Mouse (Mus musculus): ENCODE data around the gene Ldah.

DNA sequence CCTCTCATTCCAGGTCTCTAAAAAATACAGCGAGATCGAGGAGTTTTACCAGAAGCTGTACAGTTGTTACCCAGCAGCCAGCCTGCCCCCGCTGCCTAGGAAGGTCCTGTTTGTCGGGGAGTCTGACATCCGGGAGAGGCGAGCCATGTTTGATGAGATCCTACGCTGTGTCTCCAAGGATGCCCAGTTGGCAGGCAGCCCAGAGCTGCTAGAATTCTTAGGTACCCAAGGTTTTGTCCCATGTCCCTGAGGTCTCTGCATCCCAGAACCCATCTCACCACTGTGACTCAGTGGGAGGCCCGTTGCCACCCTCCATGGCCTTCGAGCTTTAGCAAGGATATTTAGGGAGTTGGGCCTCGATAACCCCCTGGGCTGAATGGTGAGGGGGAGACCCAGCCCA lies 113.6 kb downstream of the Ldah start:
- TF ChIP-seq CTCF (IDR thresholded peaks at IDR 0.05; ENCODE audit: borderline replicate concordance, insufficient read depth, low read length) (no peak), POLR2A (IDR thresholded peaks at IDR 0.05; ENCODE audit: low read depth, low read length) (no peak)
